Mouse (Mus musculus): Measurements from ENCODE around the gene Abhd17a.

GRCm38 (mm10) chr10:80623457-80624191, 33.5 kb upstream of the Abhd17a start:
- TF ChIP-seq POLR2A (IDR thresholded peaks at IDR 0.05; ENCODE audit: insufficient read depth, low read depth, low read length) (no peak), CTCF (IDR thresholded peaks at IDR 0.05; ENCODE audit: insufficient read depth, low read depth, low read length) (no peak)
